Mouse (Mus musculus): ENCODE measurements around the gene Stard3nl. TPM values are rescaled to one million over a fixed set of nuclear protein-coding genes. Genes with fewer than 3 reads are reported as not detected.

The Stard3nl gene
- polyA plus RNA-seq, 1 experiment, result 90.0 TPM

GRCm38 (mm10) chr13:19390296-19390695, 5.3 kb downstream of the Stard3nl start:
- peaks cover 6% of the 10 kb centered on the region; the same call in 1 of the 2 replicates for H3K4me1 ChIP-seq (ENCODE audit: control insufficient read depth, insufficient read depth, low read length)
- no peak overlapping the region for H3K27ac ChIP-seq (ENCODE audit: insufficient read depth, low read length)
- H3K4me3 ChIP-seq (ENCODE audit: insufficient read depth, low read length), result no peak overlapping the region
- TF ChIP-seq POLR2A (IDR thresholded peaks at IDR 0.05; ENCODE audit: extremely low read depth, insufficient read depth, low read length) (no peak), CTCF (IDR thresholded peaks at IDR 0.05; ENCODE audit: extremely low read depth, insufficient read depth, low read length) (no peak)

GRCm38 (mm10) chr13:19389896-19390295, 5.7 kb downstream of the Stard3nl start:
- H3K27ac ChIP-seq (ENCODE audit: insufficient read depth, low read length), result no peak overlapping the region
- H3K4me3 ChIP-seq (ENCODE audit: insufficient read depth, low read length), result no peak overlapping the region
- TF ChIP-seq POLR2A (IDR thresholded peaks at IDR 0.05; ENCODE audit: extremely low read depth, insufficient read depth, low read length) (no peak), CTCF (IDR thresholded peaks at IDR 0.05; ENCODE audit: extremely low read depth, insufficient read depth, low read length) (no peak)
- peaks cover 6% of the 10 kb centered on the region; the same call in 1 of the 2 replicates for H3K4me1 ChIP-seq (ENCODE audit: control insufficient read depth, insufficient read depth, low read length)

DNA sequence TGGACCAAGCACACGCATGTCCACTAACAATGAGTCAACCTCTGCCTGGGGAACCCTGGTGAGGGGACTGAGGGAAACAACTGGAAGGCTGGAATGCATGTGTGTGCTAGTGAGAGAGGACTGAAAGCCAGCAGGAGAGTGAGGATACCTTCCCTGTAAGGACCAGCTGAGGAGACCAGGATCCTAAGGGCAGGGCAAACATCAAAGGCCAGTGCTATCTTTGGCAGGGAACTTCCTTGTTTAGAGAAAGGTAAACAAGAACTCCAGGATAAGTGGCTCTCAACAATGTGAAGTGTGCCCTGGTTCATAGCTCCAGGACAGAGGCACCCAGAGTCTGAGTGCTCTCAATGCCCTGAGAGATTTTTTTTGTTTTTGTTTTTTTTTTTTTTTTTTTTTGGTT, 6.2 kb downstream of the Stard3nl start:
- no peak for TF ChIP-seq POLR2A (IDR thresholded peaks at IDR 0.05; ENCODE audit: extremely low read depth, insufficient read depth, low read length)
- no peak for TF ChIP-seq CTCF (IDR thresholded peaks at IDR 0.05; ENCODE audit: extremely low read depth, insufficient read depth, low read length)
- no peak overlapping the region for H3K4me3 ChIP-seq (ENCODE audit: insufficient read depth, low read length)
- peaks cover 6% of the 10 kb centered on the region; the same call in 1 of the 2 replicates for H3K4me1 ChIP-seq (ENCODE audit: control insufficient read depth, insufficient read depth, low read length)
- H3K27ac ChIP-seq (ENCODE audit: insufficient read depth, low read length), result no peak overlapping the region

GRCm38 (mm10) chr13:19385226-19385625, 10.4 kb downstream of the Stard3nl start:
- H3K4me1 ChIP-seq (ENCODE audit: control insufficient read depth, insufficient read depth, low read length), result no peaks in the 10 kb centered on the region; the same call in none of the 2 replicates
- no peak for TF ChIP-seq CTCF (IDR thresholded peaks at IDR 0.05; ENCODE audit: extremely low read depth, insufficient read depth, low read length)
- no peak for TF ChIP-seq POLR2A (IDR thresholded peaks at IDR 0.05; ENCODE audit: extremely low read depth, insufficient read depth, low read length)
- no peak overlapping the region for H3K4me3 ChIP-seq (ENCODE audit: insufficient read depth, low read length)
- no peak overlapping the region for H3K27ac ChIP-seq (ENCODE audit: insufficient read depth, low read length)

DNA sequence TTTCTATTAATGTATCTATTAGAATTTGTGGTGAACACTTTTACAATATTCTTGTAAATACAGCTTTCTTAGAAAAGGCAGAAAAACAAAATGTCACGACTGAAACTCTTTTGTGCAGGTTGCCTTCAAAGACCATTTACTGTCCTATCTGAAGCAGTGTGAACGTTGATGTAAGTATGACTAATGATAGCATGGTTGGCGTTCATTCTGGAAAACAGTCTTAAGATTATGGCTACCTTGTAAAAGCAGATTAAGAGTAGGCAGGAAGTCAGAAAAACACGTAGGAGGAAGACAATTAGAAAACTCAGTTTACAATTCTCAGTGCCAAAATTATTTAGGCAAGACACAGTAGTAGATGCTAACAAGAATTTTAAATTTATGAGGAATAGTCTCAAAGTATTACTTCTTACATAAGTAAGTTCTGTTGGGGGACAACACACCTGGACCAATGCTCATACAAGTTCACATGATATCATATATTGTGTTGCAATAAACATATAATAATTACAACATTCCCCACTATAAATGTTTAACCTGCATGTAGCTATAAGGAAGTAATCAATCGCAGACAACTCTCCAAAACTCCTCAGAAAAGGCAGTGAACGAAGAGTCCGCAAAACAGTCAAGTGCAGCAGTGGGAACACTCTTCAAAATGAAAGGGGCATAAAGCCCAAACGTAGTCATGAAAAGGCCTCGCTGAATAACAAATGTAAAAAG, 14.3 kb downstream of the Stard3nl start:
- no peak overlapping the region for H3K4me3 ChIP-seq (ENCODE audit: insufficient read depth, low read length)
- peaks cover 3% of the 10 kb centered on the region for H3K4me1 ChIP-seq (ENCODE audit: control insufficient read depth, insufficient read depth, low read length)
- no peak for TF ChIP-seq CTCF (IDR thresholded peaks at IDR 0.05; ENCODE audit: extremely low read depth, insufficient read depth, low read length)
- TF ChIP-seq POLR2A (IDR thresholded peaks at IDR 0.05; ENCODE audit: extremely low read depth, insufficient read depth, low read length), result no peak
- H3K27ac ChIP-seq (ENCODE audit: insufficient read depth, low read length), result no peak overlapping the region

DNA sequence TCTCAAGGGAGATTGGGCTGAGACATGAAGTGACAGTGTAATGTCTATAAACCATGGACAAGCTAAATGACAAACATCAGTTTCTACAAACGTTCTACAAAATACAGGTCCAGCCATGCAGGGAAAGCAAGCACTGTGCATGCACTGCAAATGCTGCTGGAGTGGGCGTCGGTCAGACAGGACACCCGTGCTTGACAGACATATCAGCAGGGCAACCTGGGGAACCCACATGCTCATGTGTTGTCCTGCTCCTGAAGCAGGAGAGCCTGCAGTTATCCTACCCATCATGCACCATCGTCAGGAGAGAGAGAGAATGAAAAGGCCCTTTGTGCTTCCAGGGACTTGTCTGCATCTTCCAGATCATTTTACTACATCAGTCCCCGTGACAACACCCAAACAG, 16.3 kb downstream of the Stard3nl start:
- Histone ChIP-seq H3K27ac (ENCODE audit: insufficient read depth, low read length) (no peak overlapping the region), H3K4me1 (ENCODE audit: control insufficient read depth, insufficient read depth, low read length) (peaks cover 3% of the 10 kb centered on the region), H3K4me3 (ENCODE audit: insufficient read depth, low read length) (no peak overlapping the region)
- TF ChIP-seq POLR2A (IDR thresholded peaks at IDR 0.05; ENCODE audit: extremely low read depth, insufficient read depth, low read length), result no peak
- no peak for TF ChIP-seq CTCF (IDR thresholded peaks at IDR 0.05; ENCODE audit: extremely low read depth, insufficient read depth, low read length)

DNA sequence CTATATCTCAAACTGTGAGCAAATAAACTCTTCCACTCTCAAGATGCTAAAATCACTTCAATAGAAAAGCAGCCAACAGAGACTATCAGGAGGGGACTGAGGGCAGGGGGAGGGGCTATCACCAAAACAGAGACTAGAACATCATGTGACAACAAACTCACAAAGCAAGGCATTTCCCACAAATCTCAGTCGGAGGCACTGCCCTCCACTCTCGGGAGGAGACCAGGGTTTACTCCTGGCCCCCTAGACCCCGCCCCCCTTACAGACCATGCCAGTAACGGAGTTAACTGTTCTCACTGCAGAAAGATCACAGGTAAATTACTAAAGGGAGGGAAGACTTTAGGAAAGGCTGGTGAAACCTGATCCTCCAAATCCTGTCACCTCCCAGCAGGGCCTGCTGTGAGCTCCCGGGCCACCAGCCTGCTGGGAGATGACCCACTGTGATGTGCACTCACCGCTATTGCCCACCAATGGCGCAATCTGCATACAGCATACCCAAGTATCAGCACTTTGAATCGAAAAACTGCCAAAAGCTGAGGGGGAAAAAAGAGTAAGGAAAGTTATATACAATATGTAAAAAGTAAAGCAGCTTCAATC, 23.4 kb downstream of the Stard3nl start:
- TF ChIP-seq POLR2A (IDR thresholded peaks at IDR 0.05; ENCODE audit: extremely low read depth, insufficient read depth, low read length) (no peak), CTCF (IDR thresholded peaks at IDR 0.05; ENCODE audit: extremely low read depth, insufficient read depth, low read length) (no peak)
- no peak overlapping the region for H3K4me3 ChIP-seq (ENCODE audit: insufficient read depth, low read length)
- H3K4me1 ChIP-seq (ENCODE audit: control insufficient read depth, insufficient read depth, low read length), result peaks cover 2% of the 10 kb centered on the region; the same call in 1 of the 2 replicates
- no peak overlapping the region for H3K27ac ChIP-seq (ENCODE audit: insufficient read depth, low read length)

- H3K27ac ChIP-seq (ENCODE audit: insufficient read depth, low read length), result no peak overlapping the region
- no peak overlapping the region for H3K4me3 ChIP-seq (ENCODE audit: insufficient read depth, low read length)
- no peak for TF ChIP-seq POLR2A (IDR thresholded peaks at IDR 0.05; ENCODE audit: extremely low read depth, insufficient read depth, low read length)
- no peak for TF ChIP-seq CTCF (IDR thresholded peaks at IDR 0.05; ENCODE audit: extremely low read depth, insufficient read depth, low read length)
- no peaks in the 10 kb centered on the region for H3K4me1 ChIP-seq (ENCODE audit: control insufficient read depth, insufficient read depth, low read length)
These were observed 26.8 kb downstream of the Stard3nl start for GRCm38 (mm10) chr13:19368817-19369216.

- no peak for TF ChIP-seq CTCF (IDR thresholded peaks at IDR 0.05; ENCODE audit: extremely low read depth, insufficient read depth, low read length)
- TF ChIP-seq POLR2A (IDR thresholded peaks at IDR 0.05; ENCODE audit: extremely low read depth, insufficient read depth, low read length), result no peak
- Histone ChIP-seq H3K4me3 (ENCODE audit: insufficient read depth, low read length) (no peak overlapping the region), H3K4me1 (ENCODE audit: control insufficient read depth, insufficient read depth, low read length) (no peaks in the 10 kb centered on the region), H3K27ac (ENCODE audit: insufficient read depth, low read length) (no peak overlapping the region)
These were observed 28.1 kb downstream of the Stard3nl start for GRCm38 (mm10) chr13:19367536-19367935.

DNA sequence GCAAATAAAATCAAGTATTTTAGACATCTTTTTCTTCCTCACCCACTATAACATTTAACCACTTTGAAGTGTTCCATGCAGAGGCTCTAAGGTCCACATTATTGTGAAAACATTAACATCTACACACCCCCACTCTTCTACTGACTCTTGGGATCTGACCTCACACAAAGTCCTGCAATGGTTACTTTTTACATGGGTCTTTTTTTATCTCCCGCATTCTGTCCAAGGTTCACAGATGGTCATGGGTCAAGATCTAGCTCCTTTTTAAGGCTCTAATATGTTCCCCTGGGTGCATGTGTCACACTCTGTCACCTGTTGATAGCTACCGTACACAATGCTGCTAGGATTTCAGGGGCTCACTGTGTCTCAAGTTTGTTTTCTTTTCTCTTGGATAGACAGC, 28.7 kb downstream of the Stard3nl start:
- Histone ChIP-seq H3K4me1 (ENCODE audit: control insufficient read depth, insufficient read depth, low read length) (no peaks in the 10 kb centered on the region), H3K4me3 (ENCODE audit: insufficient read depth, low read length) (no peak overlapping the region), H3K27ac (ENCODE audit: insufficient read depth, low read length) (no peak overlapping the region)
- TF ChIP-seq POLR2A (IDR thresholded peaks at IDR 0.05; ENCODE audit: extremely low read depth, insufficient read depth, low read length), result no peak
- no peak for TF ChIP-seq CTCF (IDR thresholded peaks at IDR 0.05; ENCODE audit: extremely low read depth, insufficient read depth, low read length)

All from cortical plate, adult 2 months (tissue).